Mouse (Mus musculus) brain, embryonic 14.5 days (tissue): ENCODE measurements at regions not wholly inside any gene's neighbourhood (a gene's known extent, or its start where the extent isn't known, plus 50 kb on each side); places are given as distances from the start of the nearest gene placed in this dataset.

Source experiments
- CTCF ChIP-seq: fragments of 200-500 bp; IDR thresholded peaks from 2 replicates; pipeline ENCODE4 v1.5.1; 2012; ENCODE audit warnings: inconsistent platforms, mild to moderate bottlenecking, moderate library complexity, borderline replicate concordance; ENCODE audit not compliant: insufficient read depth, insufficient read length; ENCODE audit errors: extremely low read depth
- POLR2A ChIP-seq: fragments of 200-500 bp; IDR thresholded peaks from 2 replicates; pipeline ENCODE4 v1.6.1; 2012; ENCODE audit warnings: mild to moderate bottlenecking, inconsistent platforms, borderline replicate concordance; ENCODE audit not compliant: poor library complexity, insufficient read depth, insufficient read length, severe bottlenecking; ENCODE audit errors: extremely low read depth

GRCm38 (mm10) chr8:87209295-87209694 lies 263.1 kb downstream of the Cbln1 start:
- TF ChIP-seq CTCF (no peak), POLR2A (no peak)
